Mouse (Mus musculus) cerebellum, adult 2 months (tissue): ENCODE data around the gene Olfr750.

Source experiments
- CTCF ChIP-seq: fragments of 200-500 bp; IDR thresholded peaks from 2 replicates; pipeline ENCODE4 v1.5.1; 2011; ENCODE audit warnings: low read depth, mild to moderate bottlenecking, control low read depth, low read length, moderate library complexity, borderline replicate concordance; ENCODE audit not compliant: insufficient read depth
- POLR2A ChIP-seq: fragments of 200-500 bp; IDR thresholded peaks from 2 replicates; pipeline ENCODE4 v1.6.1; 2011; ENCODE audit warnings: low read length, control low read depth, borderline replicate concordance; ENCODE audit not compliant: insufficient read depth

GRCm38 (mm10) chr14:51036214-51036613 is 38.0 kb downstream of the Olfr750 start:
- TF ChIP-seq POLR2A (no peak), CTCF (no peak)
